Mouse (Mus musculus) embryo, embryonic 11.5 days (tissue): ENCODE data around the gene Cyp4v3.
"Not testable (repeated sequence)": the region's sequence is repeated elsewhere in the genome, so short reads cannot be mapped to it uniquely, and the experiment has no call there.

Source experiments
- DNase-seq: peaks from one replicate; pipeline ENCODE4 v3.0.0-alpha.2; 2012; ENCODE audit warnings: low read depth, low spot score

Gene Cyp4v3

DNA sequence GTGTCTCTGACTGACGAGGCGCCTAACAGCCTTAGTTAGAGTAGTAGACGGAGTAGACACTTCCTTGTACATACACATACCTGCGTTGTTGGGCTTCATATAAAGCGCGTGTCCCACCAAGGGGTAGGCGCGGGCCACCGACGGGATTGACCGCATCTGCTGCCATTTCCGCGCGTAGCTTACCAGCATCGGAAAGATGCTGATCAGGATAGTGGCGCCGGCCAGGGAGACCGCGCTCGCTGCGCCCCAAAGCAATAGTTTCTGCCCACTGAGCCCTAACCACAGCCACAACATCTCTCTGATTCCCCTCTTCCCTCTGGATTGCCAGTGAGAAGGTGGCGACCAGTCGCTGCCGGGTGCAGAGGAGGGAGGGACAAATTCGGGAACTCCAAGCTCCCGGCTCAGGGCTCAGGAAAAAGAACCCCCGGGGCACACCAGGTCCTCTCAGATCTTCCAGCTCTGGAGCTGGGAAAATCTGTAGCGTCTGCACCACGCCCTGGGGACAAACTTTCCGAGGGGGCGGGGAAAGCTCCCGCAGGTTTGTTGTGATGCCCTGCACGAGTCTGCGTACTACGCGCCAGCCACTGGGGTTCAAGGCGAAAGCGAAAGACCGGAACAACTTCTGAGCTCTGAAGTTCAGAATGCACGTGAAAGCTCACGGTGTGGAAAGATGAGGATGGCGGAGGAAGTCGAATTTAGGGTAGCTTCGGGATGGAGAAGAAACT lies at the start of gene Cyp4v3:
Gene Cyp4v3 (minus strand): TSS at position 532 of the 725 bp plus-strand sequence.
- DNase-seq = peak; percentile 36

DNA sequence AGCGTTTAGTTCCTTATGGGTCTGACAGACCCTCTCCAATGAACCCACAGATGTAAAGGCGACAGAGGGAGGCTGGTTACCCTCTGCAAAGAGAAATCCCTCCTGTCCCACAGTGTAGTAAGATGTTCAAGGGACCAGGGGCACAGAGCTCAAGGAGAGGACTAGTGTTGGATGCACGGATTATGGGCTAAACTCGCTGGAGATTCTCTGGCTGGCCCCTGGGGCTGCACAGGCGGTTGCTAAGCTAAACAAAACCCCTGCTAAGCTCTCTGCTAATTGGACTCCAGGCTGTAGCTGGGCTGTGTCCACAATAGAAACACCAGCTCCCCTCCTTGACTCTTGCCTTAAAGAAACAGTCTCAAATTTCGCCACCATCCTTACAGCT lies 48.9 kb upstream of the Cyp4v3 start, which contains the start of gene Fam149a:
Gene Fam149a (minus strand): TSS at position 329 of the 385 bp plus-strand sequence.
- no peak for DNase-seq

DNA sequence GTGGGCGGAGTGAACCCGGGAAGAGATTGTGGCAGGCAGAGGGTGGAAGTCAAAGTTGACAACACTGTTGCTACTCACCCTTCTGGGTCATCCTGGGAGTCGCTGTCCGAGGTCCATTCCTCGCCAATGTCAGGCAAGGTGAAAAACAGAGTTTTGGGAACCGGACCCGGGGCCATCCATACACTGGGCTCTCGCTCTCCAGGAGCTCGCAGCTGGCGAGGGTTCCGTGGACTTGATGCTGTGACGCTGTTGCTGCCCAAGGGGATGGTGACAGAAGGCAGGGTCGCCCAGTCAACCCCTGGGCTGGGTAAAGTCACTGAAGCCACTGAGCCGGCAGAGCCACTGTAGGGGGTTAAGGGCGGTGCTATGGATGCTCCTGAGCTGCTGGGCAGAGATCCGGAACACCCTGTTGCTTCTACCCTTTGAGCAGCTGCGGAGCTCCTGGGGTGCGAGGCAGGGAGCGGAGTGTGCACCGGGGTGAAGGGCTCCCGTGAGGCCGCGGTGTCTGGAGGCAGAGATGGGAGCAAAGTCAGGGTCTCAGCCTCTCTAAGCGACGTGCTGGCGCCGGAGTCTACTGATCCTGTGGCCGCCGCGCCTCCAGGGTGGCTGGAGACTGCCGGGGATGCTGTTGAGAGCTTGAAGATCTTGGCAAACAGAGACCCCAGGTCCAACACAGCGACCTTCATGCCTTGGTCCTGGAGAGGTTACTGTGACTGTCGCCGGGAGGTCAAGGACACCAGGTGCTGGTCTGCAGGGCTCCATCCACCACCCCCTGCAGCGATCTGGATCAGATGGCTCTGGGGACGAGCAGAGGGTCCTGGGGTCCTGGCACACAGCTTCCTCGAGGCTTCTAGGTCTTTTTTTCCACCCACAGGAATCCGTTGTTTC lies 48.3 kb upstream of the Cyp4v3 start:
- DNase-seq = no peak

DNA sequence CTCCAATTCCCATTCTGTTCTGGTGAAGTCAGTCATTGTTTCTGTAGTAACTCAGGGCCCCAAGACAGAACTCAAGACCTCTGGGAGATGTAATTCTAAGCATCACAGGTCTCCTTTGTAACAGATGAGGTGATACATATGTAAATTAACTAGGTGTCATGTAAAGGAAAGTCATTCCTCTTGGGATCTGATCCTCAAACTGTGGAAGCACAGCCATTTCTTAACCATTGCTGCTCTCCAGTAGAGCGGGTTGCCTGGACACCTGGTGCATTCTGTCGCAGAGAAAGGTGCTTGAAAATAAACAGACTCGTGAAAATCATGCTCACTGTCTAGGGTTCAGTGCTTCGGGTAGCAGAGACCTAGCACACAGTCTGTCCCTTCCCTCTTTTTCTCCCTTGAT lies 47.6 kb upstream of the Cyp4v3 start:
- DNase-seq = no peak

DNA sequence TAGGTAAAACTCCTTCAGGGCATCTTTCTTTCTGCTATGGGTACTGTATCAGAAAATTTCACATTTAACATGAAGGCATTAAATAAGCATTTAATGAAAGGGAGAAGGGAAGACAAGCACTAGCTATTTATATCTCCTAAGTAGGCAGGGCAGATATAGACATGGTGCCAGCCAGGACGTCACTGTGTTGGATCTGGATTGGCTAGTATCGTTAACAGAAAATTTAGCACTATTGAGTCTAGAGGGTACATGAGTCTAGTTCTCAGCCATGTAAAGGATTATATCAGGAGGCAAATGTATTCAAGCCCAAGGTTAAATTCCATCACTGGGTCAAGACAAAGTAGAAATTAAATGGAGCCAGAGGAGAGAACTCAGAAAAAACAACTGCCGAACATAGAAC lies 41.1 kb upstream of the Cyp4v3 start:
- no peak for DNase-seq

DNA sequence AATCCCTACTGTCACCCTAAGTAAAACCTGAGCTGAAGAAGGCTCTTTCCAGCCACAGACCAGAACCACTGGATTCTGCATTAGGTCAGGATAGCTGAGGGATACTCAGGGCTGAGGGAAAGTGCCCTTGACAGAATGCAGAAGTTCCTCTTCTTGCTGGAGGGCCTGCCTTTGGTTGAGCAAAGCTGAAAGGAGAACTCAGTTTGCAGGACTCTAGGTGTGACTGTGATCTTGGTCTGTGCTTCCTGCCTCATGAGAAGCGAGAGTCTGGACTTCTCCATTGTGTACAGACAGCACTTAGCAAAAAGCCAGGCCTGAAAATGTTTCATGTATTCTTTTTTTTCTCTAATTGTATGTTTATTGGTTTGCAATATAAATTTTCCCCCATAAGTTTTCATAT lies 34.1 kb upstream of the Cyp4v3 start:
- no peak for DNase-seq

DNA sequence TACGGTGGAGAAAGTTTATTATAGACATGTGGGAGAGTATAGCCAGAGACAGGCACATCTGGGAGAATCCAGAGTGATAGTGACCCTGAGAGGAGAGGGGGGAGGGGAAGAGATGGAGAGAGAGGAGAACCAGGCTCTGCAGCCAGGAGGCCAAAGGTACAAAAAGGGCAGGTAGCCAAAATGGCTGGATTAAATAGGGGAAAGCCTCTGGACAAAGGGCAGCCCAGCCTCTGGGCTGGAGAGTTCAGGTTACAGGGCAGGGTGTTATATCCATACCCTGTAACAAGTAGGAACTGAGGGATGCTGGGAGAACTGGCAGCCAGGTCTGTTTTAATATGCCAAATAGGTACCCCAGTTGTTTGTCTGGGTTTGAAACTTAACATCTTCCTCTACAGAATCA lies 30.2 kb upstream of the Cyp4v3 start:
- DNase-seq = no peak

DNA sequence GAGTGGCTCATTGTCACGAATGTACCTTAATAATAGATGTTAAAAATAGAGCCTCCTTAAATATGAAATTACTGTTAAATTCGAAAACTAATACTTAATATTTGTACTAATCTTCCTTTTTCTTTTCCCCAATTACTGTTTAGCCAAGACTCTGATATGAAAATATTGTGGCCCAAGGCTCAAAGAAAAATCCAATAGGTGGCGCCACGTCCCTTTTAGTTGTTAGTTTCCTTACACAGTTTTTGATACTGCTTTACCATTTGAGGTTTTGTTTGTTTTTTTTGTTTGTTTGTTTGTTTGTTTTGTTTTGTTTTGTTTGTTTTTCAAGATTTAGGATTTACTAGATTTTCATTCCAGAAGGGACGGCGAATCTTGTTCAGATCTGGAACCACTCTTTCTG lies 29.3 kb upstream of the Cyp4v3 start:
- no peak for DNase-seq

DNA sequence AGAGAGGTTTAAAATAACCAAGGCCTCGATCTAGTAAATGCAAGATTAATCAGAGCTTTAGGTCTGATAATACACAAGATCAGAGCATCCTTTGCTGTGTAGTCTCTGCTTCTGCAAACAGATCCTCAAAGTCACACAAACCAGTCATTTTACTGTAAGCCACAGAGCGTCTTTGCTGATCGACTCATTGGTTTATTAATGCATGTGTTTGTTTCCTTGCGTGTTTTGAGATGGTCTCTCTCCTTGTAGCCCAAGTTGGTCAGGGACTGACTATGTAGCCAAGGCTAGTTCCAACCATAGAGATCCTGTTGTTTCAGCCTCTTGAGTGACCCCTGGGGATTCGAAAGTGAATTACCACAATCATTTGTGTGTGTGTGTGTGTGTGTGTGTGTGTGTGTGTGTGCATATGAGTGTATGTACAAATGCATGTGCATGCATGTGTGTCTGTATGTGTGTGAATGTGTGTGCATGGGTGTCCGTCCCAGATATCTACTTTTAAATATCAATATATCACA lies 26.1 kb upstream of the Cyp4v3 start:
- no peak for DNase-seq

DNA sequence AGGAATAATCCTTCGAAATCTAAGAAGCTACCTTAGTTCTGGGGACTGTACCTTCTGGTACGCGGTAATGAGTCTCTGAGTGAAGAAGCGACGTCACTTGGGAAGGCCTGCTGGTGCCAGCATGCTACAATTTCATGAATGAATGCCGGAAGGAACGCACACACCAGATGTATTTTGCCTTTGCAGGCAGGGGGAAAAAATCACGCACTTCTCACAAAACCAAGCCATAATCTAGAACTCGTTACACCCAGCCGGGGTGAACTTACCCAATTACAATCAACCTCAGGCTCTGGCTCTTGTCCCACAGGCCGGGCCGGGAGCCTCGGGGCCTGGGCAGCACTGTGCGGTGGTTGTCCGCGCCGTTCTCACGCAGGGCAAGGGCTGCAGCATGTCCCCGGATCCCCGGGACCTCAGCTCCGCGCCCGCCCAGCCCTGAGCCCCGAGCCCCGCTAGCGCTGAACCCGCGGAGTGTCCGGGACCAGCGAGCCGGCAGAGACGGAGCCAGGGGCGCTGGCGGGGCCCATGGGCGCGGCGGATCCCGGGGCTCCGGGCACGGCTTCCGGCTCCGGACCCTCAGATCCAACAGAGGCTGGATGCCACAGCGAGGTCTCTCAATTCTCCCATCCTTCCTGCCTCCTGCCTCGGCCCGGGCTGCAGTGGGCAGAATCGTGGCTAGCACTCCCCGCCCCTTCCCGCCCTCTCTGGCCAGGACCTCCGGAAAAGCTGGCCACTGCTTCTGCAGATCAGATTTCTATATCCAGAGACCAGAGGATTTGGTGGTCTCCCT lies 25.3 kb upstream of the Cyp4v3 start:
- no peak for DNase-seq

DNA sequence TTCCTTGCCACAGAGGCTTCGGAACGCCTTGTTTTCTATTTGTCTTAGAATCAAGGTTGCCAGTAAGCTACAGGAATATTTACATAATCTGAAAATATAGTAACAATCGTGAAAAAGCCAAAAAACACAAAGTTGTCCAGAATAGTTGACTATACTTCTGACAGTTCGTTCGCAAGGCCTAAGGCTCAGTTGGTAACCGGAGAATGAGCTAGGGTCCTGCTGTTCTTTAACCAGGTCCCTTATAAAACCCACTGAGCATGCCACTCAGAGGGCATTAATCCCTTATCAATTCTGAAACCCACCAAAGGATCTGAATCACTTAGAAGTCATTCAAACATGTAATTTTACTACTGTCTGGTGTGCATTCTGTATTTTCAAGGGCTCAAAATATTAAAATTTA lies 22.8 kb upstream of the Cyp4v3 start:
- DNase-seq = no peak

DNA sequence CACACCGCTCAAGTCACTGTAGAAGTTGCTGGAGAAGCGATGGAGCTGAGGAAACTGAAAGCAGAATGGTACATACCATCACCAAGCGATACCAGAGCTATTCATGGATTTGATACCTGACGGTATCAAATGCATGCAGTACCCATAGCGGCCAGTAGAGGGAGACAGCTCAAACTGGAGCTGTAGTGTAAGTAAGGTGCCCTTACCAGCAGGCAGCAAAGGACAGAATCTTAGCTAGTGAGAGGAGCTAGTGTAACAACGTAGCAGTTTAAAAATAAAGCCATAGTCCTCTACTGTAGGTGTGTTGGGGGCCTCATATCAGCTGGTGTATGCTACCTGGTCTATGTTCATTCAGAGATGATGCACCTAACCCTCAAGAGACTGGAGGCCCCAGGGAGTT lies 12.0 kb upstream of the Cyp4v3 start:
- DNase-seq = peak; percentile 69

DNA sequence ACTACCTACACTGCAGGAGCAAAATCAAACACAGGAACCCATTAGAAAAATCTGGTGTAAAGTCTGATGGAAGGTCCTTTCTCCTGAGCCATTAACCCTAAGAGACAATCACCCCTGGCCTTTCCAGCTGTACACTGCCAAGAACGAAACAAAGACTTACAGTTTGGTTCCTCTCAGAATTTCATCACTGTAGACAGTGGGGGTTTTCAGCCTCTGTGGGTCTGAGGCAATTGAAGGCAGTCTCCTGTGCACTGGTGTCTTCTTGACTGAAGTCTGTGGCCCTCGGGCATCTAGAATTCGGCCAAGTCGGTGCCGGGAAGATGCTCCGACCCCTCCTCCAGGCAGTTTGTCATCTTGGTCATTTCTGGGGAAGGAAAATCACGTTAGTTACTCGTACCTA lies 11.3 kb upstream of the Cyp4v3 start:
- DNase-seq = no peak

DNA sequence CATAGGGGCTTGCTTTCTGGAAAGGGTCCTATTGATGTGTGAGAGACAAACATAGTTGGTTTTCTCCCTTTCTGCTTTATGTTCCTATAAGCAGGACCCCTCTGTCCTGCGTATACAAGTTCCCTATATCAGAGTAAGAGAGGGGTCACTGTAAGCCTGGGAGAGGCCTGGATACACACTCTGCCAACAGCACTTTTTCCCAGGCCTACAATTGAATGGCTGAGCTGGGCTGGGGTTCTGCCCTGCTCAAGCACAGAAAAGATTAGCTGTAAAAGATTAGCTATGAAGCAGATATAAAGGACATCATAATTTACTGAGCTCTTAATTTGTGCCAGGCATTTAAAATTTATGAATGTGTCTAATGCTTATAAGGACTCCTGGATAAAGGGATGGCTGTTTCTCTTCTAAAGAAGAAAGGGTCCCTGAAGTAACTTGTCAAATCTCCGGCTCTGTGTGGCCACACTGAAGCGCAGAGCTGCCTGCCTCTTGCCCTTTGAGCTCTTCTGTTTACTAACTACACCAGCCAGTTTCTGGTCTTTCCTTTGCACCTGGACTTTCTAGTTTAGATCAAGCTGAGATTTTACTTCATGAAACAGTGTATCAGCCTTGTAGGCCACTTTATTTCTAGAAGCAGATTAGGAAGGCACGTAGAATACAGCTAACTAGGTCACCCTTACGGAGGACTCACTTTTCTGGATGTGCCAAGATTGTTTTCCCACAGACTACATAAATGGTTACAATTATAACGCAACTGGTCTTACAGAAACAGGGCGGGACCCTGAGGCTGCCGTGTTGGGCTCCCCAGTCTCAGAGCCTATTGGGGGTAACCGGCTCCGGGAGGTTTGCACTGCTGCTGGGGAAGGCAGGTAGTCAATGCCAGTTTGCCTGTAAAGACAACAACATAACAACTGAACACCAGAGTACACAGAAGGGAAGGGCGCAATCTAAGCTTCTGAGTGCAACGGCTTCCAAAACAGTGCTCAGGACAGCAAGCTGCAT lies 8.9 kb upstream of the Cyp4v3 start:
- DNase-seq = no peak

DNA sequence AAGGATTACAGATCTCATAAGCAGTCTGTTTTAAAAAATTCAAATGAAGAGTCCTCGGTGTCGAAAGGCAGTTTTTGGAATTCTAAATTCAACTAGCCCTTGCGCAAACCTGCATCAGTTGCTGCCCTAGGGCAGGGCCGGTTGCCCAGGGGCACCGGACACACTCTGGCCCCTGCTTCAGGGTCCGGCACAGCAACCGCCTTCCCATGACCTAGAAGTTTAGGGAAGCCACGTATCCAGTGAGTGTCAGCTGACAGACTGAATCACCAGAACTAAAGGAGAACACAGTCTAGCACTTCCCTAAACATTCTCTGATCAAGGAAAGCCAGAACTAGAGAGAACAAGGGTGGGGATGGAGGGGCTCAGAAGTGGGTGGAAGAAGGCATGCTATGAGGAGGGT lies 477 bp upstream of the Cyp4v3 start:
- no peak for DNase-seq

DNA sequence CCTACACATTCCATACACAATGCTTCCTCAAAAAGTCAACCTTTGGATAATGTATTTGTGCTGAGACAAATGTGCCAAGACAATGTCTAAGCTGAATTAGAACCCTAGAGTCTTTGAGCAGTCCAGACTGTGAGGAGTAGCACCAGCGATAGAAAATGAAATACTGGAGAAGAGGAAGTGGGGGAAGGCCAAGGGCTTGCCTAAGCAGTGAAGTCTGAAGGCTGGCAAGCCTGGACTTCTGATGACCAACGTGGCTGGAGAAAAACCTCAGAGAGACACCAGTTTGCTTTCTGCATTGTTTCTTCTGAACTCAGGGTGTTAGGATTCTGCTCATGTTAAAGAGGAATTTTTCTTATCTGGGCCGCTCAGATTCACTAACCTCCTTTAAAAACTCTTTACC lies 2.2 kb downstream of the Cyp4v3 start:
- no peak for DNase-seq

DNA sequence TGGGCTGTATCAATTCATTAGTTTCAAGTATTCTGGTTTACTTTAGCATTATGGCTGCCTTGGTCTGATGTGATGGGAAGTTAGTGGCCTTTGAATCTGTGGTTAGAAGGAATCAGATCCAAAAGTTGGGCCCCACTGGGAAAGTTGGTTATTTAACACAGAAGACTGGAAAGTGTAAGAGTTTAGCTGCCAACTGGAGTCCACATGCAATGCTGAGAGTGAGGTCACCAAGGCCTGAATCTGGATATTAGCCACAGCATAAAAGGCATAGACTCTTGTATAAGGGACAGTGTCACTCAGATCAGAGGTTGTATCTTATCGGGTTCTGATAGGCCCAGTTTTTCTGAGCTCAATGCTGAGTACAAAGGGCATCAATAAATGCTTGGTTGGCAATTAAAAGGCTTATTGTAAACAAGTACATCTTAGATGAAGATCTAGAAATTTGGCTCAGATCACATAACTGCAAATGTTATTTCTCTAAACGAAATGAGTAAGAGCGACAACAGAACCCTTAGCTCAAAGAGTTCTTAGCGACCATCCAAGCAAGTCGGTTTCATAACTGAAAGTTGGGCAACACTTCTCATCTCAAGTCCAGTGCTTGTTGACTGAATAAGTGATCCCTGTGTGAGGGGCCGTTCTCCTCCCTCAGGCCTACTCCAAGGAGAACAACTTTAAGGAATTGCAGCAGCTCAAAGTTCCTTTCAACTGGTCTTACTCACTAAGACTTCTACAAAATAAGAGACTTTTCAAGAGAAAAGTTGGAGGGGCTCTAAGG lies 3.6 kb downstream of the Cyp4v3 start:
- no peak for DNase-seq

DNA sequence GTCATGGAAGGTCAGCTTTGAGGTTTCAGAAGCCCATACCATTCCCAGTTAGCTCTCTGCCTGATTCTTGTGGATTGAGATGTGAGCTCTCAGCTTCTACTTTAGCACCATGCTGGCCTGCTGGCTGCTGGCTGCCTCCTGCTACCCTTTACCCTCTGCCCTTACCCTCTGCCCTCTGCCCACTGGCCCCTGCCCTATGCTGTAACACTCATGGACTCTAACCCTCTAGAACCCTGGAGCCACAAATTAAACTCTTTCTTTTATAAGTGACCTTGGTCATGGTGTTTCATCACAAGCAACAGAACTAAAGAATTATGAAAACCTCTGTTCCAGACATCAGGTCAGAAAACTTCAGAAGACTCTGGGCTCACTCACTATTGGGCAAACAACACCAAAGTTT lies 5.9 kb downstream of the Cyp4v3 start:
- DNase-seq = not testable (repeated sequence)

DNA sequence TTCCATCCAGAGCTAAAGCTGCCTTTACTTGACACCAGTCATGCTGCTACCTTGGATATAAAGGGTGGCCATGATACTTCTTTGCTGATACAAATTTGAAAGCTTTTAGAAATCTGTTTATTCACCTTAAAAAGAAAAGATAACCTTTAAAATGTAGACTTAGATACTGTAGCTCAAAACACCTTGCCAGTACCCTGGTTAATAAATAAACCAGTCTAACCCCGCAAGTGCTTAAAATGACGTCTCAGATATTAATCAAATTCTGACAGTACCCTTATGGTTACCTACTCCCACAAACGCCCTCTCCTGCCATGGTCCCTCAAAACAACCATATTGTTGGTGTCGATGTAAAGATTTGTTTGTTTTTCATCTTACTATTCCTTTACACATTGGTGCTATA lies 8.9 kb downstream of the Cyp4v3 start:
- no peak for DNase-seq

DNA sequence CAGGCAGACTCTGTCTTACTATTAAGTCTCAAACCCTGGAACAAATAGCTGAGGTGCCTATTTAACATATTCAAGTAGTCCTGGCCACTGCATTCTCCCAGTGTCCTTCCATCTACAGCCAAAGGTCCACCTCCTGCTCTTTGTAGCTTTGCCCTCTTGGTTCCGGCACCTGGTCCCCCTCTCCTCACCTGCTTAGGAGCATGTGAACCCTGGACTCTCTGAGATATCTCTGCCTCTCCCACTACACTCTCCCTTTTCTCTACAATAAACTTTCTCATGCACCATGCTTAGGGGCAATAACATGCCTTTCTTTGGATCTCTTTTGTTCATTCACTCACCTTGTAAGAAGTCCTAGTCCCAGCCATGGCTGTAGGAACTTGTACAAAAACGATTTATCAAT lies 11.7 kb downstream of the Cyp4v3 start:
- no peak for DNase-seq
